In the genomic region with DNA sequence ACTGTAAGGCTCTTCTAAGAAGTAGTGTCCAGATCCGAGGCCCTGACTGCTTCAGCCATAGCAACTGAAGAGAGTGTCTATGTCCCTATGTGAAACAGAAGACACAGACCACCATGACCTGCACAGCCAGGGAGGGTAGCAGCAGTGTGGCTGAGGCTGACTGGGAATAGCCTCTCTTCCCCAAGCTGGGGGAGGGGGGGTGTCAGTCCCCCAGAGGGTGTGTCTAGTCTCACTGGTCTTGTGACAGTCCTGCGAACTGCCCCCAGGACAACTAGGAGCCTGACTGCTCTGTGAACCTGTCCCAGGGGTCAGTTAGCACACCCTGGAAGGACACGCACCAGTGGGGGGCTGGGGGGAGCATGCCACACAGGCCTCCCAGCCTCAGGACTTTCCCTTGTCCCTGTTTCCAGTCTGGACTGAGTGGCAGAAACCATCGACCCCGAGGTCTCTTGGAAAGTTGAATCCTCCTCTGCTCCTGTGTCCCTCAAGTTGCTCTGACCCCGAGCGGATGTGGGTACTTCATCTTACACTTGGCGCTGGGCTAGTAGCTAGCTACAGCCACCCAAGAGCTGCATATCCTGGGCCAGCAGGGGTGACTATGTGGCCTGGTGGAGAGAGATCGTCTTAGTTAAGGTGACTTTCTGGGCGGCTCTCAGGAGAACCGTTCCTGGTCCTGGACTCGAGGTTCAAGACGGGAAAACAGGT, we compare ENCODE assay signal across 8 mouse cellular contexts. TPM values are rescaled to one million over a fixed set of nuclear protein-coding genes. Genes with fewer than 3 reads are reported as not detected.
DNase-seq lines count a peak whose midpoint lies in the region; ATAC-seq and TF ChIP-seq lines count a peak whose summit lies in the region.

No protein-coding gene starts in this region.

- TF ChIP-seq EP300 in liver, embryonic 14.5 days (IDR thresholded peaks at IDR 0.05; ENCODE audit: low read depth), result no peak

- H3K4me2 ChIP-seq in lung, embryonic 16.5 days (ENCODE audit: low read depth, low read length), result peak overlapping the region; percentile 96
- peak overlapping the region; percentile 94 for H3K4me2 ChIP-seq in hindbrain, postnatal 0 days (ENCODE audit: low read depth, low read length)
- H3K4me2 ChIP-seq in liver, embryonic 14.5 days (ENCODE audit: low read depth), result peak overlapping the region; percentile 75

- no peaks in the 10 kb centered on the region for H3K36me3 ChIP-seq in lung, embryonic 16.5 days (ENCODE audit: control insufficient read depth, insufficient read depth, low read length)
- no peaks in the 10 kb centered on the region for H3K36me3 ChIP-seq in hindbrain, postnatal 0 days (ENCODE audit: insufficient read depth, low read length)
- H3K36me3 ChIP-seq in liver, embryonic 14.5 days (replicated peaks; ENCODE audit: control insufficient read depth, insufficient read depth, low read depth), result no peaks in the 10 kb centered on the region
- no peaks in the 10 kb centered on the region for H3K36me3 ChIP-seq in small intestine, adult 2 months (ENCODE audit: control insufficient read depth, insufficient read depth, low read length)

- H3K27ac ChIP-seq in lung, embryonic 16.5 days (ENCODE audit: low read length), result no peak overlapping the region
- H3K27ac ChIP-seq in gastrocnemius, adult 2 months, result peak overlapping the region; percentile 99
- H3K27ac ChIP-seq in hindbrain, postnatal 0 days, result peak overlapping the region; percentile 32
- no peak overlapping the region for H3K27ac ChIP-seq in liver, embryonic 14.5 days
- H3K27ac ChIP-seq in small intestine, adult 2 months (ENCODE audit: insufficient read depth, low read depth, low read length), result peak overlapping the region; percentile 41

- no peak for DNase-seq in lung, postnatal 25 days (ENCODE audit: low spot score)
- DNase-seq in gastrocnemius, adult 2 months, result peak; percentile 89
- DNase-seq in hindbrain, postnatal 0 days (ENCODE audit: low spot score), result no peak
- DNase-seq in liver, embryonic 14.5 days (ENCODE audit: low read depth in 3 of 3, low spot score in 3 of 3), result no peak
- DNase-seq in left cerebral cortex, adult 11 months (ENCODE audit: low spot score), result no peak
- no peak for DNase-seq in right cerebral cortex, postnatal 10 days (ENCODE audit: low spot score in 2 of 2)

- intact Hi-C loops in gastrocnemius, adult 2 months (cut with DNase I), result no loop called here

- TF ChIP-seq CTCF in gastrocnemius, adult 2 months (IDR thresholded peaks at IDR 0.05), result no peak
- no peak for TF ChIP-seq CTCF in hindbrain, postnatal 0 days (IDR thresholded peaks at IDR 0.05; ENCODE audit: low read depth)
- TF ChIP-seq CTCF in liver, embryonic 14.5 days (IDR thresholded peaks at IDR 0.05; ENCODE audit: low read depth), result no peak
- no peak for TF ChIP-seq CTCF in small intestine, adult 2 months (IDR thresholded peaks at IDR 0.05; ENCODE audit: extremely low read depth, insufficient read length, insufficient replicate concordance, low read depth, low read length)

- H3K27me3 ChIP-seq in lung, embryonic 16.5 days (ENCODE audit: control insufficient read depth, insufficient read depth, low read depth, low read length), result peaks cover 17% of the 10 kb centered on the region
- H3K27me3 ChIP-seq in hindbrain, postnatal 0 days (ENCODE audit: insufficient read depth, low read length), result no peaks in the 10 kb centered on the region
- H3K27me3 ChIP-seq in liver, embryonic 14.5 days (ENCODE audit: control insufficient read depth, insufficient read depth, low read length), result no peaks in the 10 kb centered on the region; the same call in none of the 2 replicates
- H3K27me3 ChIP-seq in small intestine, adult 2 months (ENCODE audit: control insufficient read depth, insufficient read depth, low read length), result peaks cover 12% of the 10 kb centered on the region; the same call in 1 of the 2 replicates

- no peak for ATAC-seq in lung, embryonic 16.5 days (ENCODE audit: low read depth)
- no peak for ATAC-seq in hindbrain, postnatal 0 days
- no peak; the same call in 1 of the 2 replicates for ATAC-seq in liver, embryonic 14.5 days (ENCODE audit: insufficient read depth)

- H3K9me3 ChIP-seq in lung, embryonic 16.5 days (ENCODE audit: control insufficient read depth, low read length), result no peaks in the 10 kb centered on the region
- no peaks in the 10 kb centered on the region for H3K9me3 ChIP-seq in hindbrain, postnatal 0 days (ENCODE audit: low read length)
- no peaks in the 10 kb centered on the region for H3K9me3 ChIP-seq in liver, embryonic 14.5 days (ENCODE audit: control insufficient read depth, low read length)

- H3K9ac ChIP-seq in lung, embryonic 16.5 days (ENCODE audit: low read length), result peak overlapping the region; percentile 71; the same call in 1 of the 2 replicates
- peak overlapping the region; percentile 58; the same call in 1 of the 2 replicates for H3K9ac ChIP-seq in hindbrain, postnatal 0 days (replicated peaks; ENCODE audit: low read length)
- H3K9ac ChIP-seq in liver, embryonic 14.5 days (replicated peaks), result no peak overlapping the region; the same call in 1 of the 2 replicates

- no peak for TF ChIP-seq POLR2A in small intestine, adult 2 months (IDR thresholded peaks at IDR 0.05; ENCODE audit: low read depth, low read length)

- H3K4me3 ChIP-seq in lung, embryonic 16.5 days (ENCODE audit: low read length), result peak overlapping the region; percentile 55
- H3K4me3 ChIP-seq in gastrocnemius, adult 2 months, result peak overlapping the region; percentile 87
- peak overlapping the region; percentile 51 for H3K4me3 ChIP-seq in hindbrain, postnatal 0 days (ENCODE audit: low read length)
- peak overlapping the region; percentile 36 to 53; a peak in 3 of 4 replicates for H3K4me3 ChIP-seq in liver, embryonic 14.5 days (ENCODE audit: insufficient read depth in 1 of 2, low read depth in 2 of 2, low read length in 2 of 2)
- H3K4me3 ChIP-seq in small intestine, adult 2 months (ENCODE audit: low read depth, low read length), result peak overlapping the region; percentile 65

- 25% methylated on average over 13 of the region's 13 CpGs for WGBS in lung, embryonic 16.5 days
- 31% methylated on average over 13 of the region's 13 CpGs for WGBS in hindbrain, postnatal 0 days
- WGBS in liver, embryonic 14.5 days (ENCODE audit: insufficient replicate concordance), result 10% methylated on average over 13 of the region's 13 CpGs
- whole genome bisulfite sequencing in small intestine, adult 2 months, result 40% methylated on average over 13 of the region's 13 CpGs

- H3K4me1 ChIP-seq in lung, embryonic 16.5 days (replicated peaks; ENCODE audit: control insufficient read depth, insufficient read depth, low read length), result peaks cover 19% of the 10 kb centered on the region
- H3K4me1 ChIP-seq in hindbrain, postnatal 0 days (ENCODE audit: insufficient read depth, low read length), result peaks cover 10% of the 10 kb centered on the region
- peaks cover 5 to 14% of the 10 kb centered on the region in 2 experiments; a peak in 2 of 4 replicates for H3K4me1 ChIP-seq in liver, embryonic 14.5 days (replicated peaks; ENCODE audit: control insufficient read depth in 2 of 2, insufficient read depth in 2 of 2, low read length in 1 of 2)
- peaks cover 11% of the 10 kb centered on the region for H3K4me1 ChIP-seq in small intestine, adult 2 months (ENCODE audit: control insufficient read depth, insufficient read depth, insufficient read length, low read length)

RNA-seq across cellular contexts. Expression of a gene that starts 0.7 kb away (rescaled TPM):
- 9.4 and 10.3 TPM in 2 replicates for polyA plus RNA-seq in lung, embryonic 16.5 days (2015; fragmentation: Nextera tagmentation; extraction: Ambion mirVana)
- 1,000 to 10,000 TPM; 1,028 to 1,061 TPM for total RNA-seq in gastrocnemius, adult 2 months (2021)
- total RNA-seq in hindbrain, postnatal 0 days (2014; rRNA removed), result 2.6 and 7.5 TPM in 2 replicates
- 8.4 and 9.2 TPM in 2 replicates for polyA plus RNA-seq in hindbrain, postnatal 0 days (2015; fragmentation: Nextera tagmentation; extraction: Ambion mirVana)
- polyA plus RNA-seq in liver, embryonic 14.5 days (2012; rRNA removed), result 3.7 and 5.4 TPM in 2 replicates
- 7.6 and 8.5 TPM in 2 replicates for polyA plus RNA-seq in liver, embryonic 14.5 days (2014; fragmentation: Nextera tagmentation; extraction: Ambion mirVana)
- polyA plus RNA-seq in small intestine, adult 2 months (2012; rRNA removed), result 4.3 and 5.6 TPM in 2 replicates

RNA-seq across cellular contexts. Expression of a gene that starts 25.3 kb away (rescaled TPM):
- 181 and 206 TPM in 2 replicates for polyA plus RNA-seq in lung, embryonic 16.5 days (2015; fragmentation: Nextera tagmentation; extraction: Ambion mirVana)
- total RNA-seq in gastrocnemius, adult 2 months (2021), result 10 to 100 TPM; 18.6 to 25.3 TPM
- 24.1 and 34.8 TPM in 2 replicates for total RNA-seq in hindbrain, postnatal 0 days (2014; rRNA removed)
- polyA plus RNA-seq in hindbrain, postnatal 0 days (2015; fragmentation: Nextera tagmentation; extraction: Ambion mirVana), result 59.3 and 62.2 TPM in 2 replicates
- 64.0 and 70.6 TPM in 2 replicates for polyA plus RNA-seq in liver, embryonic 14.5 days (2012; rRNA removed)
- 157 and 165 TPM in 2 replicates for polyA plus RNA-seq in liver, embryonic 14.5 days (2014; fragmentation: Nextera tagmentation; extraction: Ambion mirVana)
- polyA plus RNA-seq in small intestine, adult 2 months (2012; rRNA removed), result 16.1 and 31.3 TPM in 2 replicates

RNA-seq across cellular contexts. Expression of a gene that starts 30.5 kb away (rescaled TPM):
- 3.5 and 3.7 TPM in 2 replicates for polyA plus RNA-seq in lung, embryonic 16.5 days (2015; fragmentation: Nextera tagmentation; extraction: Ambion mirVana)
- total RNA-seq in gastrocnemius, adult 2 months (2021), result 10 to 100 TPM in 1 of 2 experiments, 1 to 10 TPM in 1; 8.2 to 13.0 TPM
- total RNA-seq in hindbrain, postnatal 0 days (2014; rRNA removed), result 5.9 and 6.3 TPM in 2 replicates
- 0.96 and 1.4 TPM in 2 replicates for polyA plus RNA-seq in hindbrain, postnatal 0 days (2015; fragmentation: Nextera tagmentation; extraction: Ambion mirVana)
- 4.8 and 6.2 TPM in 2 replicates for polyA plus RNA-seq in liver, embryonic 14.5 days (2012; rRNA removed)
- polyA plus RNA-seq in liver, embryonic 14.5 days (2014; fragmentation: Nextera tagmentation; extraction: Ambion mirVana), result 2.0 and 2.1 TPM in 2 replicates
- 6.6 and 11.0 TPM in 2 replicates for polyA plus RNA-seq in small intestine, adult 2 months (2012; rRNA removed)

RNA-seq across cellular contexts. Expression of a gene that starts 55.6 kb away (rescaled TPM):
- 42.4 and 43.5 TPM in 2 replicates for polyA plus RNA-seq in lung, embryonic 16.5 days (2015; fragmentation: Nextera tagmentation; extraction: Ambion mirVana)
- total RNA-seq in gastrocnemius, adult 2 months (2021), result 10 to 100 TPM; 50.9 to 59.3 TPM
- total RNA-seq in hindbrain, postnatal 0 days (2014; rRNA removed), result 179 and 197 TPM in 2 replicates
- polyA plus RNA-seq in hindbrain, postnatal 0 days (2015; fragmentation: Nextera tagmentation; extraction: Ambion mirVana), result 90.8 and 97.4 TPM in 2 replicates
- polyA plus RNA-seq in liver, embryonic 14.5 days (2012; rRNA removed), result 33.6 and 41.2 TPM in 2 replicates
- 9.9 and 17.2 TPM in 2 replicates for polyA plus RNA-seq in liver, embryonic 14.5 days (2014; fragmentation: Nextera tagmentation; extraction: Ambion mirVana)
- 79.0 and 88.7 TPM in 2 replicates for polyA plus RNA-seq in small intestine, adult 2 months (2012; rRNA removed)

RNA-seq across cellular contexts. Expression of a gene that starts 59.5 kb away (rescaled TPM):
- polyA plus RNA-seq in lung, embryonic 16.5 days (2015; fragmentation: Nextera tagmentation; extraction: Ambion mirVana), result 11.1 and 11.3 TPM in 2 replicates
- total RNA-seq in gastrocnemius, adult 2 months (2021), result under 1 TPM; 0.64 to 0.81 TPM
- total RNA-seq in hindbrain, postnatal 0 days (2014; rRNA removed), result 3.3 and 12.1 TPM in 2 replicates
- polyA plus RNA-seq in hindbrain, postnatal 0 days (2015; fragmentation: Nextera tagmentation; extraction: Ambion mirVana), result 2.2 and 3.7 TPM in 2 replicates
- 0.69 and 0.74 TPM in 2 replicates for polyA plus RNA-seq in liver, embryonic 14.5 days (2012; rRNA removed)
- 0.64 and 1.1 TPM in 2 replicates for polyA plus RNA-seq in liver, embryonic 14.5 days (2014; fragmentation: Nextera tagmentation; extraction: Ambion mirVana)
- 27.7 and 32.8 TPM in 2 replicates for polyA plus RNA-seq in small intestine, adult 2 months (2012; rRNA removed)

Comparison
In these comparisons a context has a peak if more than half of its experiments do, and no peak if none do; other contexts are left out.
1. H3K27ac ChIP-seq: peak in gastrocnemius, adult 2 months (single experiment), hindbrain, postnatal 0 days (single experiment) and small intestine, adult 2 months (single experiment); none in lung, embryonic 16.5 days (single experiment) and liver, embryonic 14.5 days (single experiment).
2. Peak in every context shown above with its lines, with median percentiles within 50 percentile points of each other: H3K4me2 ChIP-seq and H3K4me3 ChIP-seq.